Mouse (Mus musculus) layer of hippocampus, adult 2 months (tissue): ENCODE measurements at regions not wholly inside any gene's neighbourhood (a gene's known extent, or its start where the extent isn't known, plus 50 kb on each side); places are given as distances from the start of the nearest gene placed in this dataset.

Experiments
- DNase-seq, 2 experiments: peaks; one replicate each; pipeline ENCODE4 v3.0.0; 2022; ENCODE audit warnings: low spot score in 2 of 2
- H3K27ac ChIP-seq: fragments of 200-600 bp; 2 replicates; pipeline ENCODE4 v1.8.1; 2022
- H3K4me3 ChIP-seq: fragments of 200-600 bp; 2 replicates; pipeline ENCODE4 v1.8.1; 2022; ENCODE audit warnings: mild to moderate bottlenecking
- CTCF ChIP-seq: fragments of 200-600 bp; conservative IDR thresholded peaks from 2 replicates; pipeline ENCODE4 v1.8.1; 2022; ENCODE audit warnings: antibody characterized with exemption, mild to moderate bottlenecking, moderate library complexity

DNA sequence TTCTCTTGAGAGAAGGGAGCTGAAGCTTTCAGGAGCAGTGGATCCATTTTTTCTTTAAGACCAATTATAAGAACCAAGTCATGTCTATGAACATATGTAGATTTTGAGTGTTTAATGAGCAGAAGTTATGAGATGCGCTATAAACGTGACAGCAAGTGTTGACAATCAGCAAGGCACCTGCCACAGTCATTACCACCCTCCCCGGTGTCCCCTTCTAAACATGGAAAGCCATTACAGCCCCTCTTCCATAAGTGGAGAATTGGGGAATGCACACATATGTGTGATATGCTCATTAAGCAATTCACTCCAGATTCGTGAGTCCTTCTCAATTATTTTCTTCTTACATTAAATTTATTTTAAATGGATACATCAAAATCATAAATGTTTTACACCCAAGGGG is 362.4 kb downstream of the 1700129C05Rik start:
- DNase-seq, result no peak
- no peak for TF ChIP-seq CTCF
- Histone ChIP-seq H3K4me3 (no peak overlapping the region), H3K27ac (no peak overlapping the region)

DNA sequence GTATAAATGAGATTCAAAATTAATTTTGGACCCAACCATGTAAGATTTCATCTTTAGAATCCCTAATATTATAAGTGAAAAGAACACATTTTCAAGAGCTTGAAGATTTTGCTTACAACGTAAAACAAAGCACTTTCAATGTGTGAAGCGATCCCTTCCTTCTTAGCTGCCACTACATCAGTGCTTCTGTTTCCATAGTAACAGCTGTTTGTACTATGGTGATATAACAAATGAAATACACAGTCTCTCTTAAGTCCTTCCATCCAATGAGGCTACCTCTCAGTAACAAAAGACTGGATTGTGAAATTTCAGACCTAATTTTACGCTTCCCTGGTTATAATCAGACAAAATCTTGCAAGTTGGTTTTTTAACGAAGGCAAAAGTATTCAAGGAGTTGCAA is 364.0 kb downstream of the 1700129C05Rik start:
- no peak for TF ChIP-seq CTCF
- no peak for DNase-seq
- H3K27ac ChIP-seq, result no peak overlapping the region
- no peak overlapping the region for H3K4me3 ChIP-seq

GRCm38 (mm10) chr14:58761291-58761690 is 381.4 kb downstream of the 1700129C05Rik start:
- no peak for TF ChIP-seq CTCF
- H3K4me3 ChIP-seq, result no peak overlapping the region

GRCm38 (mm10) chr14:58759759-58760158 is 382.9 kb downstream of the 1700129C05Rik start:
- TF ChIP-seq CTCF, result no peak
- no peak for DNase-seq
- H3K27ac ChIP-seq, result no peak overlapping the region
- H3K4me3 ChIP-seq, result no peak overlapping the region

More at GRCm38 (mm10) chr14:58761291-58761690, 381.4 kb downstream of the 1700129C05Rik start:
- no peak overlapping the region for H3K27ac ChIP-seq
- DNase-seq, result no peak

- DNase-seq, result no peak
- H3K27ac ChIP-seq, result no peak overlapping the region
- no peak for TF ChIP-seq CTCF
- H3K4me3 ChIP-seq, result no peak overlapping the region
Measured at GRCm38 (mm10) chr14:58753781-58754180, 388.9 kb downstream of the 1700129C05Rik start.

DNA sequence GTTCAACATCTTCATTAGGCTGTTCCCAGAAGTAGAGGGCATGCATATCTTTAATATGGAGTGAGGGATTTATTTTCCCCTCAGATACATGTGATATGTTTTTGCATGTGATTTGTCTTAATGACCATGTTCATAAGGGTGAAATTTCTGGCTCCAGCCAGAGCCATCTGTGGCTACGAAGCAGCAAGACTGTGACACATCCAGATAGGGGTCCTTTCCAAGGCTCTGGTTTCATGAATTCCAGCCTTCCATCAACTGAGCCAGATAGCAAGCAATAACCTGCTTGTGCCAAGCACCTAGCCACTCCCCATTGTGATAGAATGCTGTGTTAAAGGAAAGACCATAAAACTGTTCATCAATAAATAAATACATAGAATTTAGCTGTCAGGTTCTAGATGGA is 389.6 kb downstream of the 1700129C05Rik start:
- Histone ChIP-seq H3K27ac (no peak overlapping the region), H3K4me3 (no peak overlapping the region)
- no peak for DNase-seq
- no peak for TF ChIP-seq CTCF

DNA sequence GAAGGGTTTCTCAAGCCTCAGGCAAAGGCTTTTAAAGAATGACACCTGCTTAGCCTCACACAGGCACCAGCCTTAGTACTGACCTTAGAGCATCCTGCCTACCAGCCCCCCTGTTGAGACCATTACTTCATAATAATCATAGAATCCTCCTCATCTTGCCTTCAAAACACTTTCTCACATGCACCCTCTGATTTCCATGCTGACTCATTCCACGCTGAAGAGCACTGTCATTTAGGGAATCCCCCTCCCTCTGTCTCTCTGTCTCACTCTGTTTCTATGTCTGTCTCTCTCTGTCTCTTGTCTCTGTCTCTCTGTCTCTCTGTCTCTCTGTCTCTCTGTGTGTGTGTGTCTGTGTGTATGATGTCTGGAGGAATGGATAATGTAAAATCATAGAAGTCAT is 416.3 kb downstream of the 1700129C05Rik start:
- DNase-seq, result no peak

GRCm38 (mm10) chr14:58714856-58715255 is 427.8 kb downstream of the 1700129C05Rik start:
- TF ChIP-seq CTCF, result no peak
- Histone ChIP-seq H3K27ac (no peak overlapping the region), H3K4me3 (no peak overlapping the region)
- DNase-seq, result peak in 1 of 2 experiments; percentile 11

More for the DNA sequence above, 416.3 kb downstream of the 1700129C05Rik start:
- Histone ChIP-seq H3K4me3 (no peak overlapping the region), H3K27ac (no peak overlapping the region)
- no peak for TF ChIP-seq CTCF

GRCm38 (mm10) chr14:58709861-58710260 is 432.8 kb downstream of the 1700129C05Rik start:
- no peak overlapping the region for H3K4me3 ChIP-seq
- DNase-seq, result peak in 1 of 2 experiments; percentile 47
- H3K27ac ChIP-seq, result no peak overlapping the region
- no peak for TF ChIP-seq CTCF

GRCm38 (mm10) chr14:58709281-58709680 is 433.4 kb downstream of the 1700129C05Rik start:
- Histone ChIP-seq H3K4me3 (no peak overlapping the region), H3K27ac (no peak overlapping the region)
- no peak for TF ChIP-seq CTCF
- no peak for DNase-seq

- Histone ChIP-seq H3K4me3 (no peak overlapping the region), H3K27ac (no peak overlapping the region)
- TF ChIP-seq CTCF, result peak; percentile 87
- peak; percentile 54 to 72 for DNase-seq
Measured at GRCm38 (mm10) chr14:58701765-58702164, 440.9 kb downstream of the 1700129C05Rik start.

- peak; percentile 24; the same call in 1 of the 2 replicates for TF ChIP-seq CTCF
- no peak overlapping the region for H3K4me3 ChIP-seq
- H3K27ac ChIP-seq, result no peak overlapping the region
- DNase-seq, result no peak
Measured at GRCm38 (mm10) chr14:58691129-58691828, 451.4 kb downstream of the 1700129C05Rik start.

DNA sequence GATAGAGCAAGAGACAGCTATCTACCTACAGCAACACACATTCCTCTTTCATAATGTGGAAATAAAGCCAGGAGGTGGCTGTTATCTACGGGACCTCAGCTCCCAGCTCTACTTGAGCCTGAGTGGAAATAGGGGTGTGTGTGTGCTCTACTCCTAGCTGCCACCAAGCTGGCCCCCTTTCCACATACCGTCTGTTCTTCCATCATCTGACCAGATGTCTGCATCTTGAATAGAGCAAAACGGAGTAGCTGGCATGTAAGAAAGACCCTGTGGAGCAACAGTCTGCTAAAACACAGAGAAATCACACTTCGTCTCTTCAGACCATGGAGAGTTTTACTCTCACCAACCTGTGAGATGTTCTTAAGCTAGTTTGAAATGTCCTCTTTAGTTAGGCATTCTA is 454.9 kb downstream of the 1700129C05Rik start:
- H3K4me3 ChIP-seq, result no peak overlapping the region
- H3K27ac ChIP-seq, result no peak overlapping the region
- no peak for DNase-seq
- no peak for TF ChIP-seq CTCF

DNA sequence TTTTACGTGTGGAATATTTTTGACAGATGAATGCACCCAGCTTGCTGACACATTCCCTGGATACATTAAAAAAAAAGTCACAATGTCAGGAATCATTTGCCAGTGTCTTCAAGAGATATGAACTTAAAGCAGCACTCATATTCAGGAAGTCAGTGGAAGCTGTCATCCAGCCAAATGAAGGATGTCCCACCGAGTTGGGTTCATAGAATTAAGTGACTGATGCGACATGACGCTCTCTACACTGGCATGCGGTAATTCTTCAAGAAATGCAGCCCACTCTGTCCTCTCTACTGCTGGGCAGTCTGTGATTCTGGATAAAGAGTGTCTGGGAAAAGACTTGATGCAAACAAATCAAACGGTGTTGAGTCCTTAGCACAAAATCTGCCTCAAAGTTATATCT is 463.9 kb downstream of the 1700129C05Rik start:
- Histone ChIP-seq H3K4me3 (no peak overlapping the region), H3K27ac (no peak overlapping the region)
- TF ChIP-seq CTCF, result no peak
- DNase-seq, result no peak
